Mouse (Mus musculus): ENCODE results near the gene Mier1. TPM values are rescaled to one million over a fixed set of nuclear protein-coding genes. Genes with fewer than 3 reads are reported as not detected.

The Mier1 gene
- total RNA-seq (2023): 136 TPM

GRCm38 (mm10) chr4:103114184-103115111 lies at the start of gene Mier1, which contains the start of gene Wdr78:
Gene Mier1 (plus strand): TSS chr4:103114390.
Gene Wdr78 (minus strand): TSS chr4:103114555.

Other genes with a start within 250 kb of the Mier1 start
- gene Tctex1d1, start 135.8 kb upstream of the Mier1 start, total RNA-seq (2023): 0.62 TPM
- not detected for gene Insl5, start 87.5 kb upstream of the Mier1 start, total RNA-seq (2023)
- gene Wdr78, start 165 bp downstream of the Mier1 start, total RNA-seq (2023): 8.9 TPM
- 38.0 TPM for gene Slc35d1, start 100.8 kb downstream of the Mier1 start, total RNA-seq (2023)
- not detected for gene 4921539E11Rik, start 176.5 kb downstream of the Mier1 start, total RNA-seq (2023)
- gene Oma1, start 199.4 kb downstream of the Mier1 start, total RNA-seq (2023): 15.1 TPM

Data from CD4-positive naive resting alpha-beta T cell, adult 76 days (primary cell).